Mouse (Mus musculus): Measurements from ENCODE around the gene Slc35e2. TPM values are rescaled to one million over a fixed set of nuclear protein-coding genes. Genes with fewer than 3 reads are reported as not detected.
"Not testable (repeated sequence)": the region's sequence is repeated elsewhere in the genome, so short reads cannot be mapped to it uniquely, and the experiment has no call there.

The Slc35e2 gene
- total and polyA plus RNA-seq, 2 experiments from 2014 or later = 13.2 to 77.2 TPM

DNA sequence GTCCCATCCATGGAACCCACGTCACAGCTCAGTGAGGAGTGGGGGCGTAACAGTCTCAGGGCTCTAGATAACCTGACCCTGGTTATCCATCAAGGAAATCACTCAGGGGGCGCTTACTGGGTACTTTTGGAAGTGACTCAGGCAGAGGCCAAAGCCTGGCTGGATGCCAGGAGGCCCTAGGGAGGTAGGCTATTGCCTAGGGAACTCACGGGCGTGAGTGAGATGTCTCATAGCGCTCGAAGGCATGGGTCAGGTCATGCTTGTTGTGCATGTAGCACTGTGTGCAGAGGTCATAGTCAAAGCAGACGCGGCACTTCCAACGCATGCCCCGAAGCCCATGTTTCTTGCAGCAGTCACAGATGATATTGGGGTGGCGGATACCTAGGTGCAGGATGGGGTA, 59.4 kb downstream of the Slc35e2 start:
- H3K4me1 ChIP-seq (ENCODE audit: insufficient read depth, low read length) = no peaks in the 10 kb centered on the region
- no peak overlapping the region for H3K9ac ChIP-seq (replicated peaks; ENCODE audit: low read length)
- DNase-seq (ENCODE audit: low spot score) (no peak), ATAC-seq (no peak)
- 69% methylated on average over 12 of the region's 12 CpGs for WGBS
- no peak overlapping the region for H3K27ac ChIP-seq
- H3K4me2 ChIP-seq (ENCODE audit: low read depth, low read length) = no peak overlapping the region
- H3K36me3 ChIP-seq (ENCODE audit: insufficient read depth, low read length) = peaks cover 15% of the 10 kb centered on the region
- H3K4me3 ChIP-seq (ENCODE audit: low read length) = no peak overlapping the region
- TF ChIP-seq CTCF (IDR thresholded peaks at IDR 0.05; ENCODE audit: low read depth) = no peak
- no peaks in the 10 kb centered on the region for H3K9me3 ChIP-seq (ENCODE audit: low read length)
- H3K27me3 ChIP-seq (ENCODE audit: insufficient read depth, low read length) = 0 out of 2 replicates have a peak, but pooled peaks cover 2% of the 10 kb centered on the region

DNA sequence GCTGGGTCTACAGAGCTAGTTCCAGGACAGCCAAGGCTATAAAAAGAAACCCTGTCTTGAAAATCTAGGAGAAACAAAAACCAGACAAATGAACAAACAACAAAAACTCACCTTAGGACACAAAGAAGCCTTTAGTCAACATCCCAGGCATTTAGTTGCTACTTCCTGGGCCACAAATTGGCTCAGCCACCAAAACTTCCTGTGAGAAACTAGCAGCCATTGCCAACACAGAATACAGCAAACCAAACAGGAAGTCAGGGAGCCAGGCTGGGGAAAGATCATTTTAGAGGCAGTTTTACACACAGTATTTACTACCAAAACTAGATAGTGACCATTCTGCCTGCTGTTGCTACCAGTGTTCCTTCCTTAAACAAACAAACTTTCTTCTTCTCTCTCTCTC, 65.7 kb downstream of the Slc35e2 start:
- no peak overlapping the region for H3K9ac ChIP-seq (replicated peaks; ENCODE audit: low read length)
- peaks cover 5% of the 10 kb centered on the region; the same call in 1 of the 2 replicates for H3K4me1 ChIP-seq (ENCODE audit: insufficient read depth, low read length)
- TF ChIP-seq CTCF (IDR thresholded peaks at IDR 0.05; ENCODE audit: low read depth) = no peak
- H3K36me3 ChIP-seq (ENCODE audit: insufficient read depth, low read length) = peaks cover 6% of the 10 kb centered on the region; the same call in 1 of the 2 replicates
- no peak overlapping the region for H3K4me2 ChIP-seq (ENCODE audit: low read depth, low read length)
- H3K27me3 ChIP-seq (ENCODE audit: insufficient read depth, low read length) = no peaks in the 10 kb centered on the region
- DNase-seq (ENCODE audit: low spot score) (no peak), ATAC-seq (no peak)
- H3K27ac ChIP-seq = no peak overlapping the region
- H3K9me3 ChIP-seq (ENCODE audit: low read length) = no peaks in the 10 kb centered on the region
- H3K4me3 ChIP-seq (ENCODE audit: low read length) = no peak overlapping the region

DNA sequence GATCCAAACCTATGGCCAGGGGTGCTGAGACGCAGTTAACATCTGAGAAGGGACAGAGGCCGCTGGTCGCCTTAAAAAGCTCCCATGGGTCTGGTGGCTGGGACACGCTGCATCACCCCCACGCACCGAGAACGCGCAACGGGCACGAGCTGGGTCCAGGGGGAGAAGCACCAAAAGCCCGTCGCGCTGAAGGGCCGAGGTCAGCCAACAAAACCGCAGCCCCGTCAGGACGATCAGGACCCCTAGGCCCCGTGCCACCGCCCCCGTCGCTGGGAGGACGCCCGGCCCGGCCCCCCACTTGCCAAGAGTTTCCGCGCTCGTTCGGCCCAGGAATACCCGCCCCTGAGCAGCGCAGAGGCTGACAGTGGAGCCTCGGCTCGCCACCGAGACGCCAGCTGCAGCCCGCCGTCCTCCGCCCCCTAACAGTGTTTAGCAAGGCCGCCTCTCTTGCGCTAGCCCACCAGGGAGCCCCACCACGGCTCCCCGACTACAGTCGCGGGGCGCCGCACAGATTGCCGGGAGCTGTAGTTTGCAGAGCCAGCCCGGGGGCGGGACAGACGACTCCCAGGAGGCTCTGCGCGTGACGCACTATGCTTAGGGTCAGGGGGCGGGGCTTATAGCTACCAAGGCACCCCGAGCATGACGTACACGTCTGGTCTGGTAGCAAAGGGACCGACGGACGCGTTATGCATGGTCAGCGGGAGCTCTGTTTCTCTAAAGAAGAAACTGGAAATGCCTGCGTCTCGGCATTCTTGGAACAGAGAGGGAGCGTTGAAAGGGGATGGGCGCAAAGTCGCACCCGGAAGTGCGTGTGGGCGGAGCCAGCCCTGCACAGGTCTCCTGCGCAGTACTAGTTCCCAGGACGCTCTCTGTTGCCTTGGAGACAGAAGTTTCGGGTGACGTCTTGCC, 67.7 kb downstream of the Slc35e2 start, which contains the start of gene Mib2:
Mib2 (minus strand) TSS at position 510 of the 909 bp plus-strand sequence.
- DNase-seq (ENCODE audit: low spot score) (peak; percentile 99), ATAC-seq (peak; percentile 99)
- H3K27ac ChIP-seq = peak within 1 kb of the TSS; percentile 88
- no peak for TF ChIP-seq CTCF (IDR thresholded peaks at IDR 0.05; ENCODE audit: low read depth)
- under 1% methylated on average over 64 of the region's 73 CpGs for WGBS
- H3K4me1 ChIP-seq (ENCODE audit: insufficient read depth, low read length) = peaks cover 5% of the 10 kb centered on the region; the same call in 1 of the 2 replicates
- H3K27me3 ChIP-seq (ENCODE audit: insufficient read depth, low read length) = no peaks in the 10 kb centered on the region
- H3K9ac ChIP-seq (replicated peaks; ENCODE audit: low read length) = peak within 1 kb of the TSS; percentile 82
- peak within 1 kb of the TSS; percentile 90 for H3K4me3 ChIP-seq (ENCODE audit: low read length)
- no peaks in the 10 kb centered on the region; the same call in 1 of the 2 replicates for H3K36me3 ChIP-seq (ENCODE audit: insufficient read depth, low read length)
- H3K9me3 ChIP-seq (ENCODE audit: low read length) = no peaks in the 10 kb centered on the region
- peak within 1 kb of the TSS; percentile 88 for H3K4me2 ChIP-seq (ENCODE audit: low read depth, low read length)

DNA sequence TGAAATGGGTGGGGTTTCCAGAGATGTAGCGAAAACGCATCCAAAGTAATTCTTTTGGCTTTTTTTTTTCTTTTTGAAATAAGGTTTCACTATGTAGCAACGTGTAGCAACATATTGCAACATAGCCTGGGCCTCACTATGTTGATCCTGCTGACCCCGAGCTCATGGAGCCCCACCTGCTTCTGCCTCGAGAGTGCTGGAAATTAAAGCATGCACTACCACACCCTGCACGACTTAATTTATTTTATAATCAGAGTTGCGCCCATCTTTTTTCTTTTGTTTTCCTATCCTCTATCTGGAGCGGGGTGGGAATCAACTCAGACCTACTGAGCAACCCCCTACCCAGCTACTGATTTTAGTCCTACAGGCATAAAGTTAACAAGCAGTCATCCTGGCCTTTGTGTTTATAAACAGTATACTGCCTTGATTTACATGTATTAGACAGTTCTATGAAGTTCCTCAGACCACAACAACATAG, 68.4 kb downstream of the Slc35e2 start:
- H3K27me3 ChIP-seq (ENCODE audit: insufficient read depth, low read length) = no peaks in the 10 kb centered on the region
- peak overlapping the region; percentile 88; the same call in 1 of the 2 replicates for H3K27ac ChIP-seq
- H3K9me3 ChIP-seq (ENCODE audit: low read length) = no peaks in the 10 kb centered on the region
- H3K4me3 ChIP-seq (ENCODE audit: low read length) = peak overlapping the region; percentile 90
- 1% methylated on average over 8 of the region's 8 CpGs for WGBS
- H3K36me3 ChIP-seq (ENCODE audit: insufficient read depth, low read length) = no peaks in the 10 kb centered on the region; the same call in 1 of the 2 replicates
- H3K4me2 ChIP-seq (ENCODE audit: low read depth, low read length) = peak overlapping the region; percentile 88
- H3K9ac ChIP-seq (replicated peaks; ENCODE audit: low read length) = peak overlapping the region; percentile 82
- H3K4me1 ChIP-seq (ENCODE audit: insufficient read depth, low read length) = peaks cover 5% of the 10 kb centered on the region; the same call in 1 of the 2 replicates
- DNase-seq (ENCODE audit: low spot score) = no peak
- ATAC-seq = no peak
- TF ChIP-seq CTCF (IDR thresholded peaks at IDR 0.05; ENCODE audit: low read depth) = no peak

DNA sequence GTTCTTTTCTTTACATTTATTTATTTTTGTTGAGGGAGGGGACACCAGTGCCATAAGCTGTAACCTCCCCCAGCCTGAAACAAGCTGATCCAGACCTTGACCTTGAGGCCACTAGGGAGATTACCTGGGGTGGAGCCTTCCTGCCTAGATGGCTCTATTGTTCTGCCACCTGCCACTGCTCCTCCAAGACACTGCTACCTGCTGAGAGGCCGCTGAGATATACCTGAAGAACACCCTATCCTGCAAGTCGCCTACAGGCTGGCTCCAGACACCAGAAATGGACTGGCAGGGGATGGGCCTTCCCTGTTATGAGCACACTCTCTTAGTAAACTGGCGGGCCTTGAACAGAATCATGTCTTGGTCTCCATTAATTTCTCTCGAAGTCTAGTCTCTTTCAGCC, 69.0 kb downstream of the Slc35e2 start:
- not testable (repeated sequence) for DNase-seq (ENCODE audit: low spot score); H3K4me1 ChIP-seq (ENCODE audit: insufficient read depth, low read length); H3K27ac ChIP-seq; H3K27me3 ChIP-seq (ENCODE audit: insufficient read depth, low read length); H3K4me2 ChIP-seq (ENCODE audit: low read depth, low read length); H3K36me3 ChIP-seq (ENCODE audit: insufficient read depth, low read length); H3K9ac ChIP-seq (replicated peaks; ENCODE audit: low read length); H3K9me3 ChIP-seq (ENCODE audit: low read length); H3K4me3 ChIP-seq (ENCODE audit: low read length); ATAC-seq
- 70% methylated on average over 4 of the region's 4 CpGs for WGBS

DNA sequence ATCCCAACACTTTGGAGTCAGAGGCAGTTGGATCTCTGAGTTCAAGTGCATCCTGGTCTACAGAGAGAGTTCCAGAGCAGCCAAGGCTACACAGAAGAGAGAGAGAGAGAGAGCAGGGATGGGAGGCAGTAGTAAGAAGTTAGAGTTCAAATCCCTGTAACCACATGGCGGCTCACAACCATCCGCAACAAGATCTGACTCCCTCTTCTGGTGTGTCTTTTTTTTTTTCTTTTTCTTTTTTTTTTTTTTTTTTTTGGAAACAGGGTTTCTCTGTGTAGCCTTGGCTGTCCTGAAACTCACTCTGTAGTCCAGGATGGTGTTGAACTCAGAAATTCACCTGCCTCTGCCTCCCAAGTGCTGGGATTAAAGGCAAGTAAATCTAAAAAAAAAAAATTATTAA, 70.9 kb downstream of the Slc35e2 start:
- no peak for TF ChIP-seq CTCF (IDR thresholded peaks at IDR 0.05; ENCODE audit: low read depth)
- WGBS = 54% methylated on average over 2 of the region's 2 CpGs

More for the DNA sequence above, 70.9 kb downstream of the Slc35e2 start:
- H3K9me3 ChIP-seq (ENCODE audit: low read length) = no peaks in the 10 kb centered on the region
- no peak overlapping the region for H3K27ac ChIP-seq
- no peak for DNase-seq (ENCODE audit: low spot score)
- no peak for ATAC-seq
- no peak overlapping the region for H3K4me2 ChIP-seq (ENCODE audit: low read depth, low read length)
- peaks cover 5% of the 10 kb centered on the region; the same call in 1 of the 2 replicates for H3K4me1 ChIP-seq (ENCODE audit: insufficient read depth, low read length)
- H3K4me3 ChIP-seq (ENCODE audit: low read length) = no peak overlapping the region
- no peak overlapping the region for H3K9ac ChIP-seq (replicated peaks; ENCODE audit: low read length)
- no peaks in the 10 kb centered on the region for H3K27me3 ChIP-seq (ENCODE audit: insufficient read depth, low read length)
- H3K36me3 ChIP-seq (ENCODE audit: insufficient read depth, low read length) = no peaks in the 10 kb centered on the region

Other genes with a start within 250 kb of the Slc35e2 start
- gene Prkcz, start 240.1 kb upstream of the Slc35e2 start, total RNA-seq (2014; rRNA removed) = 85.0 and 85.1 TPM in 2 replicates
- 80.4 and 84.2 TPM in 2 replicates for gene Prkcz, start 240.1 kb upstream of the Slc35e2 start, polyA plus RNA-seq (2015; fragmentation: Nextera tagmentation; extraction: Ambion mirVana)
- gene Gabrd, start 203.3 kb upstream of the Slc35e2 start, total RNA-seq (2014; rRNA removed) = 0.42 and 0.72 TPM in 2 replicates
- gene Gabrd, start 203.3 kb upstream of the Slc35e2 start, polyA plus RNA-seq (2015; fragmentation: Nextera tagmentation; extraction: Ambion mirVana) = 0.29 and 0.50 TPM in 2 replicates
- 3.7 and 5.7 TPM in 2 replicates for gene Cfap74, start 192.2 kb upstream of the Slc35e2 start, total RNA-seq (2014; rRNA removed)
- 5.2 and 5.5 TPM in 2 replicates for gene Cfap74, start 192.2 kb upstream of the Slc35e2 start, polyA plus RNA-seq (2015; fragmentation: Nextera tagmentation; extraction: Ambion mirVana)
- gene Tmem52, start 132.3 kb upstream of the Slc35e2 start, total RNA-seq (2014; rRNA removed) = 0.61 and 3.7 TPM in 2 replicates
- 0.46 and 0.74 TPM in 2 replicates for gene Tmem52, start 132.3 kb upstream of the Slc35e2 start, polyA plus RNA-seq (2015; fragmentation: Nextera tagmentation; extraction: Ambion mirVana)
- gene Gnb1, start 110.1 kb upstream of the Slc35e2 start, total RNA-seq (2014; rRNA removed) = 363 and 456 TPM in 2 replicates
- gene Gnb1, start 110.1 kb upstream of the Slc35e2 start, polyA plus RNA-seq (2015; fragmentation: Nextera tagmentation; extraction: Ambion mirVana) = 1,192 and 1,230 TPM in 2 replicates
- 98.6 and 108 TPM in 2 replicates for gene Nadk, start 39.0 kb upstream of the Slc35e2 start, total RNA-seq (2014; rRNA removed)
- gene Nadk, start 39.0 kb upstream of the Slc35e2 start, polyA plus RNA-seq (2015; fragmentation: Nextera tagmentation; extraction: Ambion mirVana) = 57.5 and 59.6 TPM in 2 replicates
- 16.5 and 21.4 TPM in 2 replicates for gene Cdk11b, start 23.4 kb downstream of the Slc35e2 start, total RNA-seq (2014; rRNA removed)
- 65.5 and 74.3 TPM in 2 replicates for gene Cdk11b, start 23.4 kb downstream of the Slc35e2 start, polyA plus RNA-seq (2015; fragmentation: Nextera tagmentation; extraction: Ambion mirVana)
- gene Gm10563, start 44.0 kb downstream of the Slc35e2 start, total RNA-seq (2014; rRNA removed) = not detected in 2 replicates
- not detected in 2 replicates for gene Gm10563, start 44.0 kb downstream of the Slc35e2 start, polyA plus RNA-seq (2015; fragmentation: Nextera tagmentation; extraction: Ambion mirVana)
- 6.1 and 13.5 TPM in 2 replicates for gene Mmp23, start 52.0 kb downstream of the Slc35e2 start, total RNA-seq (2014; rRNA removed)
- gene Mmp23, start 52.0 kb downstream of the Slc35e2 start, polyA plus RNA-seq (2015; fragmentation: Nextera tagmentation; extraction: Ambion mirVana) = 4.2 and 5.7 TPM in 2 replicates
- gene Mib2, start 67.8 kb downstream of the Slc35e2 start, total RNA-seq (2014; rRNA removed) = 109 and 127 TPM in 2 replicates
- 40.6 and 44.1 TPM in 2 replicates for gene Mib2, start 67.8 kb downstream of the Slc35e2 start, polyA plus RNA-seq (2015; fragmentation: Nextera tagmentation; extraction: Ambion mirVana)
- 50.5 and 52.0 TPM in 2 replicates for gene Fndc10, start 92.9 kb downstream of the Slc35e2 start, total RNA-seq (2014; rRNA removed)
- gene Fndc10, start 92.9 kb downstream of the Slc35e2 start, polyA plus RNA-seq (2015; fragmentation: Nextera tagmentation; extraction: Ambion mirVana) = 26.0 and 26.5 TPM in 2 replicates
- 110 and 117 TPM in 2 replicates for gene Ssu72, start 103.4 kb downstream of the Slc35e2 start, total RNA-seq (2014; rRNA removed)
- gene Ssu72, start 103.4 kb downstream of the Slc35e2 start, polyA plus RNA-seq (2015; fragmentation: Nextera tagmentation; extraction: Ambion mirVana) = 165 and 169 TPM in 2 replicates
- 73.3 and 82.2 TPM in 2 replicates for gene Tmem240, start 133.4 kb downstream of the Slc35e2 start, total RNA-seq (2014; rRNA removed)
- gene Tmem240, start 133.4 kb downstream of the Slc35e2 start, polyA plus RNA-seq (2015; fragmentation: Nextera tagmentation; extraction: Ambion mirVana) = 31.0 and 33.6 TPM in 2 replicates
- gene Atad3a, start 159.7 kb downstream of the Slc35e2 start, total RNA-seq (2014; rRNA removed) = 65.7 and 83.4 TPM in 2 replicates
- 68.8 and 72.2 TPM in 2 replicates for gene Atad3a, start 159.7 kb downstream of the Slc35e2 start, polyA plus RNA-seq (2015; fragmentation: Nextera tagmentation; extraction: Ambion mirVana)
- gene Vwa1, start 173.3 kb downstream of the Slc35e2 start, total RNA-seq (2014; rRNA removed) = 43.3 and 55.5 TPM in 2 replicates
- 27.8 and 29.4 TPM in 2 replicates for gene Vwa1, start 173.3 kb downstream of the Slc35e2 start, polyA plus RNA-seq (2015; fragmentation: Nextera tagmentation; extraction: Ambion mirVana)
- gene Tmem88b, start 184.5 kb downstream of the Slc35e2 start, total RNA-seq (2014; rRNA removed) = 0.86 and 2.3 TPM in 2 replicates
- gene Tmem88b, start 184.5 kb downstream of the Slc35e2 start, polyA plus RNA-seq (2015; fragmentation: Nextera tagmentation; extraction: Ambion mirVana) = 1.0 and 1.2 TPM in 2 replicates
- not detected in 2 replicates for gene Ankrd65, start 189.0 kb downstream of the Slc35e2 start, total RNA-seq (2014; rRNA removed)
- not detected in 2 replicates for gene Ankrd65, start 189.0 kb downstream of the Slc35e2 start, polyA plus RNA-seq (2015; fragmentation: Nextera tagmentation; extraction: Ambion mirVana)
- 75.4 and 87.5 TPM in 2 replicates for gene Mrpl20, start 201.5 kb downstream of the Slc35e2 start, total RNA-seq (2014; rRNA removed)
- 303 and 310 TPM in 2 replicates for gene Mrpl20, start 201.5 kb downstream of the Slc35e2 start, polyA plus RNA-seq (2015; fragmentation: Nextera tagmentation; extraction: Ambion mirVana)
- gene Ccnl2, start 211.1 kb downstream of the Slc35e2 start, total RNA-seq (2014; rRNA removed) = 57.6 and 80.2 TPM in 2 replicates
- 82.6 and 90.6 TPM in 2 replicates for gene Ccnl2, start 211.1 kb downstream of the Slc35e2 start, polyA plus RNA-seq (2015; fragmentation: Nextera tagmentation; extraction: Ambion mirVana)
- gene Aurkaip1, start 229.9 kb downstream of the Slc35e2 start, total RNA-seq (2014; rRNA removed) = 110 and 143 TPM in 2 replicates
- 162 and 175 TPM in 2 replicates for gene Aurkaip1, start 229.9 kb downstream of the Slc35e2 start, polyA plus RNA-seq (2015; fragmentation: Nextera tagmentation; extraction: Ambion mirVana)
- 45.8 and 58.9 TPM in 2 replicates for gene Mxra8, start 238.3 kb downstream of the Slc35e2 start, total RNA-seq (2014; rRNA removed)
- 39.4 and 41.6 TPM in 2 replicates for gene Mxra8, start 238.3 kb downstream of the Slc35e2 start, polyA plus RNA-seq (2015; fragmentation: Nextera tagmentation; extraction: Ambion mirVana)
- gene Dvl1, start 246.0 kb downstream of the Slc35e2 start, total RNA-seq (2014; rRNA removed) = 141 and 166 TPM in 2 replicates
- 16.0 and 16.4 TPM in 2 replicates for gene Dvl1, start 246.0 kb downstream of the Slc35e2 start, polyA plus RNA-seq (2015; fragmentation: Nextera tagmentation; extraction: Ambion mirVana)

Measured in hindbrain, postnatal 0 days (tissue).